Mouse (Mus musculus): Measurements from ENCODE around the gene Sgsm1. TPM values are rescaled to one million over a fixed set of nuclear protein-coding genes. Genes with fewer than 3 reads are reported as not detected.

Sgsm1 gene
- polyA plus RNA-seq, 3 experiments from 2014 or later: not detected

DNA sequence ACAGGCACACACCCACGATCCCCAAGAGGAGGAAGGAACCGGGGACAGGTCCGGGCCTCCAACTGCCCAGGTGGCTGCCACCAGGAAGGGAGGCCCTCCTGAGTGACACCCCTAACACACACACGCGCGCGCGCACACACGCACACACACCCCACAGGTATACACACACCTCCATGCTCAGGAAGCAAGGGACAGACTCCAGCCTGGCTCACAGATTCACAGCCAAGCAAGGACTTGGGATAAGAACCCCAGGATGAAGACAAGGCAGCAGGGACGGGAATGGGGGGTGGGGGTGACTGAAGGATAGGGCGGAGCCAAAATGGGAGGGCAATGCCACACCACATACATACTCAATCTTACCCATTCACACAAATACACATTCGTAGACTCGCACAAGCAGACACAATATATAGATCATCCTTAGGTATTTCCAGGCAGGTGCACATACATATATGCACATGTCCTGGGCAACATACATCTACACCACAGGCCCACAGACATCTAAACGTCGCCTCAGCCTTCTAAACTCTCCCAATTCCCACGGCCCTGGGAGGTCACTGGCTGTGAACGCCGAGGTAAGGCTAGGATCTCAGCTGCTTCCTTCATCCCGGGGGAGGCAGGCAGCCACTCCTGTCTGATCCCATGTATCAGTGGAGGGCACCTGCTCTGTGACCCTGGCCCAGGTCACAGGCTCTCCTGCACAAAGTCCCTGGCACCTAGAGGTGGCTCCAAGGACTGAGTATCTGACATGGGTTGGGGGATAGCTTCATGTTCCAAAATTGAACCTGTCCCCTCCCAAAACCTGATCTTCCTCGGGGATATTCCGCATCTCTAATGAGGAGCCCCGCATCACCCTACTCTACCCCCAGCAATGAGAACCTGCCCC lies 852 bp downstream of the Sgsm1 start:
- ATAC-seq: no peak

DNA sequence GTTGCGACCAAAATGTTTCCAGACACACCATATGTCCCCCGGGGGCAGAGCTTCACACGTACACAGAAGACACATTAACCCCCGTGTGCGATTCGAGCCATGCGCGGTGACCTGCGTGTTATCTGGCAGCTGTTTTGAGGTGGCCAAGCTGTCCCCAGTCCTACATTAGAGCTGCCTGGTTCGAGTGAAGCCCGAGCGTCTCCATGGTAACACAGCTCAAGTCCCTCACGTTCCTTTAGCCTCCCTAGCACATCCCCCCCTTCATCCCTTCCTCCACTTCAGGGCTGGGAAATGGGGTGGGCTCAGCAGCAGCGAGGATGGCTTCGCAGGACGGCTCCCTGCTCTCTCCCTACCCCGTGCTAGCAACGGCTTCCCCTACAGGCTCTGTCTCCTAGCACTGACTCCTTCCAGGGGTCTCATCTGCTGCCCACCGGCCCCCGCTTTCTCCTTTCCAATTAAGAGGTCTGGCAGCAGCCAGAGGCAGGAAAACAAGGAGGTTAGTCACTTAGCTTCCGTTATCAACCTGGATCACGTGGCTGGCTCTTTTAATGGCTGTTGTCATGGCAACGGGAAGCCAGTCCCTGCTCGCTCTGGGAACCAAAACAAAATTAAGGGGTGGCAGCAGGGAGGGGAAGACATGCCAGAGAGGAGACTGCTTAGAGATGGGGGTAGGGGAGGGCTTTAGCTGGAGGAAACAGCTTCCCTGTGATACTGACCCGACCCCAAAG lies 3.7 kb downstream of the Sgsm1 start:
- no peak for ATAC-seq

DNA sequence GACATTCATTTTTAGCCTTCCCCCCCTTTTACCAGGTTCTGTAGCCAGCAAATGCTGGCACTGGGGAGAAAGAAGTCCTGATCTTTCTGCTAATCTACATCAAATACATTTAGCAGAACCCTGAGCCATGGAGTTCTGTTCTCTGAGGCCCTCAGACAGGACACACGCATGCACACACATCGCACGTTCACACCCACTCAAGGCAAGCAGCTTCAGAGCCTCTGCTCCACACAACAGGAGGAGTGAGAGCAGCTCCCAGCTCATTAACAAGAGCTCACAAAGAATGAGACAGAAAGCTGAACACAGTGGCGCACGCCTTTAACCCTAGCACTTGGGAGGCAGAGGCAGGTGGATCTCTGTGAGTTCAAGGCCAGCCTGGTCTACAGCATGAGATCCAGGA lies 6.1 kb downstream of the Sgsm1 start:
- no peak for ATAC-seq

DNA sequence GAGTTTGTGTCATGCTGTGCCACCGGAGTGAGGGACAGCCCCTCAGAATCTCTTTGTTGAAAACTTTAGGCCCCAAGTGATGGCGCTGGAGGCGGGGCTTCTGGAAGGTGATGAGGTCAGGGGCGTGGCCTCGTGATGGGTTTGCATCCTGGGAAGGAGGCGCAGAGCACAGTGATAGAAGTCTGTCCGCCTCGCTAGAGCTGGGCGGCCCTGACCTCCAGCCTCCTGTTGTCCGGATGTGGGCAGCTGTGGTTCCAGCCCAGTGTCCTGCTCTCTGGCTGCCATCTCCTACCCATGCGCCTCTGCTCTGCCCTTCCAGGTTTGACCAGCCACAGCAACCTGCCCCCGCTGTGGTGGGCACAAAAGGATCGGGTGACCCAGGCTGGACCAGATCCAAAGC lies 8.7 kb downstream of the Sgsm1 start:
- ATAC-seq: no peak

DNA sequence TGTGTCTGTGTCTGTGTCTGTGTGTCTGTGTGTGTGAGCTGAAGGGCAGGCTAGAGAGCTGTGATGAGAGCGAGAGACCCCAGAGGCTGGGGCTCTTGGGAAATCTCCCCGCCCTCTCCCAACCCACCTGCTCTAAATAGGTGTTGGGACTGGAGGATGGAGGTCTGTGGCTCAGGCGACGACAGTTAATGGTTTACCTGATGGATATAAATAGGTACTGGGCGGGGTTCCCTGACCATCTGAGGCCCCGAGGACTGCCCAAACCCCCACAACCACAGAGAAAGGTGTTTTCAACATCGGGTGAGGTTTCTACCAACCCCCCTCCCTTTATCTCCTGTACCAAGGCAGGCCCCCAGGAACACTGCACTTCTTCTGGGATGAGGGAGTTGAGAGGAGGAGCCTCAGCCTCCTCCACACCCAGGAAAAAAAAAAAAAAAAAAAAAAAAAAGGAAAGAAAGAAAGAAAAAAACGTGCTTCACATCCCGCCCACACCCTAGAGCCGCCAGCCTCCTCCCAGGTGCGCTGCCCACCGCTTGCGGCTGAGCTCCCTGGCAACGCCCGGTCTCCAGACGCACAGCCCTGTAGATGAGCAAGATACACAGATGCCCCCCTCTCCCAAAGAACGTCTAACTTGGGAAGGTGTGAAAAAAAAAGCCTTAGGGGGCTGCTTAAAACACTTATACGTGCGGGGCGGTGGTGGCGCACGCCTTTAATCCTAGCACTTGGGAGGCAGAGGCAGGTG lies 10.3 kb downstream of the Sgsm1 start:
- no peak for ATAC-seq

DNA sequence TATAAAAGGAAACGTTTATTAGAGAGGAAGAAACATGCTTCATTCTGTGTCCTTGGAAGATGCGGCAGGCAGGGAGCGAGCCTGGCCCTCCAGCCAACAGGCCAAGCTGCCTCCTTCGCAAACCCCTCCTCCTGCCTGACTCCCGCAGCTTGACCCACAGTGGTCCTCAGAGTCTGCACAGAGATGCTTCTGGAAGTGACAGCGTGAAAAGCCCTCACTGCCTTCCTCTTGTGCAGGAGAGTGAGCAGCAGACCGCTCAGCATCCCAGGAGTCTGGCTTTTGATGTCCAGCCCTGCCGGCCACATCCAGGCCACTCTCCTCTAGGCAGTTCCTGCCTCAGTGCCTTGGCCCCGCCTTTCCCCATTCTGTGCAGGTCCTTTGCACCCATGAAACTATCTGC lies 11.2 kb downstream of the Sgsm1 start:
- ATAC-seq: no peak

DNA sequence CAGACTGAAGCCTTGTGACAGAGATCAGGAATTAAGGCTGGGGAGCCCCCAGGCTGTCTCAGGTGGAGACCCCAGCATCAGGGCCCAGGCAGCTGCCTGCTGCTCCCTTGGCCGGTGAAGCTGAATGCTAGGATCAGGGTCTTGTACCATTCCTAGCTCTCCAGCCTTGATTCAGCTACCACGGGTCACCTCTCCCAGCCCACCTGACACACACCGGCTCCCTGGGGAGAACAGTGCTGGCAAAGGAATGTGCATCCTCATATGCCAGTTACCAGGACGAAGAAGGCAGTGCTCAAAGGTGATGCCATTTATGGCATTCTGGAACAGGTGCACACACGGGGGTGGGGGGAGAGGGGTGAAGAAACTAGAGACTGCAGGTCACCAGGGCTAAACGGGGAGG lies 11.8 kb downstream of the Sgsm1 start:
- ATAC-seq: no peak

DNA sequence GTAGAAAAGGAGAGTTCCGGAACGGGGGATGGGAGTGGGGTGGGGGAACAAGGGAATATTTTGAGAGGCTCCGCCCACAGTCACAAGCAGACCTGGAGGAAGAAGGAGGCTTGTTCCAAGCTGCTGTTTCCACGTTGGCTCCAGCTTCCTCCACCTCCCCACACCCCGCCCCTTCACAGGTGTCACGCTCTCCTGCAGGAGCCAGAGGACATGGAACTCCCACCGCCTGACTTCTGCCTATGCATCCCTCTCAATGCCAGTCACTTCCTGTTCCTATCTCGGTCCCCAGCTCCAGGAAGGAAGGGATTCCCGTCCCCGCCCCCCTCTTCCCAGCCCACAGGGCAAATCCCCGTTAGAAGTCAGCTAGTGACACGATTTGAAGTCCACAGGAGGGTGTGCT lies 12.5 kb downstream of the Sgsm1 start:
- ATAC-seq: no peak

DNA sequence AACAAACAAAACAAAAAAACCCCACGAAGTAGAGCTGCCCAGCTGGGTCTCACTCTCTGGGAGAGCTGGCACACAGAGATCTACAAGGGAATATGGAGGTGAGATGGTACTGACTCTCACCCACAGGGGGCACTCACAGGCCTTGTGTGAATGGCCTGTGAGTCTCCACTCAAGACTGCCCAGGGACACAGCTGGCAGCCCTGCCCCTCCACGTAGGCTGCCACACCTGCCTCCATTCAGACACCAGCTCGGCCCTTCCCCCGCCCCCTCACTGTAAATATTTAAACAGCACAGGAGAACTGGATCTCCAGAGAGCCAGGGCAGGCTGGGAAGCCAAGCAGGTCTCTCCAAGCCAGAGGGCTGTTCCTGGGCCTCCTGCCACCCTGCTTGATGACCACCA lies 14.8 kb downstream of the Sgsm1 start:
- ATAC-seq: no peak

DNA sequence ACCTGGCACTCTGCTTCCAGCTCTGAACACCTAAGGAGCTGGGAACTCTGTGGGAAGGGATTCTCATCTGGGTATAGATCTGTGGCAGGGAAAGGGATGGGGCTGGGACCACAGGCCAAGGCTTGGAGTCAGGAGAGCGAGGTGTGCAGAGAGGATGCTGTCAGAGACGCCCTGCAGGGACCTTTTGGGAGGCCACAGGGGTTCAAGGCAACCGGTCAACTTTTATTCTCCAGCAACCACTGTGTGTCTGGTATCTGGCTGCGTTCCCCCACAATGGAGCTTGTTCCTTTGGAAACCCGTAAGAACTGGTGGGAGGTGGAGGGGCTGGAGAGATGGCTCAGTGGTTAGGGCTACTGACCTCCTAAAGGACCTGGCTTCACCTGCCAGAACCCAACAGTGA lies 16.0 kb downstream of the Sgsm1 start:
- no peak for ATAC-seq

DNA sequence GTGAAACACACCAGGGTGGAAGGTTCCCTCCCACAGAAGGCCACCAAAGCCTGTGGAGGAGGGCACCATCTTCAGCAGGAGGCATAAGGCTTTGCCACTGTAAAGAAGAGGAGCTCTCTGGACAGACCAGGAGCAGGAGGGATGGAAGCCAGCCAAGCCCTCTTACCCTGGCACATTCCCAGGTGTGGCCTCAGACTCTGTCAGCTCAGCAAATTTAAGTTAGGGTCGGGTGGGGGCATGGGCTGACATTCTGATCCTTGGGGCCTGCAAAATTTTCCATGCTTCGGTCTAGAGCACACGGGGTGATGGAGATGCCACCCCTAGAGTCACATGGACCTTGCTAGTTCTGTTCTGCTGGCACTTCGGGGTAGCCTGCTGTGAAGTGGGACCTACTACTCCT lies 17.1 kb downstream of the Sgsm1 start:
- ATAC-seq: no peak

DNA sequence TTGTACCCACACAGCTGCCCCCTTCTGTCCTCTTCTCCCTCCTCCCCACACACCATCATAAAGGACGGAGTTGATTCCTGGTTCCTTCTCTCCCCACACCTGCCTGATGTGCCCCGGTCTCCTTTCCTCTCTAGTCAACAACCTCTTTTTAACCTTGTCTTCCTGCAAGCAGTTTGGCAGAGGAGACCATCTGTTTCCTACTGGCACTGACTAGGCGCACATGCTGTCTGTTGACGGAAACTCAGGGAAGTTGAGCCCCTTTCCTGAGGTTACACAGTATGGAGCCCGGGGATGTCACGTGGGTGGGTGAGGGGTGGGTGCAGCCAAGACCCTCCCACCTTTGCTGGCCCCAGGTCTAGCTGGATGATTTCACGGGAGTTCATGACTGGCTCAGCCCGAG lies 17.8 kb downstream of the Sgsm1 start:
- no peak for ATAC-seq

DNA sequence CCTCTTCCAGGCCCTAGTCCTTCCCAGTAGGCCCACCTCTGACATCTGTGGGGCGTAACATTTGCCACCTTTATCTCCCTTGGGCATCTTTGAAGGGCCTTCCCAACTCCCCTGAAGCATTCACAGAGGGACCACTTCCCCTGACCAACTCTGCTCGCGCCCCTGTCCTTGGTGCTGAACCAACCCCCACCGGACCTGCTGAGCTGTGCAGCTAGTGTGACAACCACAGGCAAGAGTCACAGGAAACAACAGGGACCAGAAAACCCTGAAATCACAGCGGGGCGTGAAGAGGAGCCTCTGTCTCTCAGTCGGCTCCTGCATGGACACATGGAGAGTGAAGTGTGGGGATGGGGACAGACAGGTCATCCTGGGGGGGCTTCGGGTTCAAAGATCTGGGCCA lies 18.4 kb downstream of the Sgsm1 start:
- ATAC-seq: no peak

DNA sequence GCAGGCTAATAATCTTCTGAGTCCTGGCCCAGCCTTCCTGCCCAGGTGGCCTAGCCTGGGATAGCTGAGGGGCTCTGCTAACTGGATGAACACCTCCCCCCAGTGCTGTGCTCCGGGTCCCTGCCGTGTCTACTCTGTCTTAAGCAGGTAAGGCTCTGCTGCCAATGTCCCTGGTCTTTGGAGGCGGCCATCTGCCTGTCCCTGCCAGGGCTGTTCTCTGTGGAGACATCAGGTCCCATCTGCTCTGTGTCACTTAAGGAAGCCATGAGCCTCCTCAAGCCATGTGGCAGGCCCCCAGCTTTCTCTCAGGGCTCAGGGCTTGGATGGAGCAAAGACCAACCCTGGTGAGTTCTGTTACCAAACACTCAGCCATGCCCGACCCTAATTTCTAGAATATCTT lies 19.5 kb downstream of the Sgsm1 start:
- ATAC-seq: no peak

DNA sequence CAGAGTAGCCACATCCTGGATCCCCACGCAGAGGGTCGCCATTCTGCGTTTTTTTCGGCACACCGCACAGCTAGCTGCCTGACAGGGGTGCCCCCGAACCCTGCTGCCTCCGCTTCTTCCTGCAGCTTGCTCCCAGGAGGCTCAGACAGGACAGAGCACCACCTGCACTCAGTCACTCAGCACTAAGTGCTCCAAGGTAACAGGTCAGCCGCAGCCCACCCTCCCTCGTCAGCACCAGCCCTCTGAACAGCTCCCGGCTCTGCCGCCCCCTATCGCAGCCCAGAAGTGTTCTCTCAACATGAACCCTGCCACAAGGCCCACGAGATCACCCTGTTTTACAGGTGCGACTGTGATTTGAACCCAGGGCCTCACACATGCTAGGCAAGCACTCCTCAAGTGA lies 20.4 kb downstream of the Sgsm1 start:
- no peak for ATAC-seq

DNA sequence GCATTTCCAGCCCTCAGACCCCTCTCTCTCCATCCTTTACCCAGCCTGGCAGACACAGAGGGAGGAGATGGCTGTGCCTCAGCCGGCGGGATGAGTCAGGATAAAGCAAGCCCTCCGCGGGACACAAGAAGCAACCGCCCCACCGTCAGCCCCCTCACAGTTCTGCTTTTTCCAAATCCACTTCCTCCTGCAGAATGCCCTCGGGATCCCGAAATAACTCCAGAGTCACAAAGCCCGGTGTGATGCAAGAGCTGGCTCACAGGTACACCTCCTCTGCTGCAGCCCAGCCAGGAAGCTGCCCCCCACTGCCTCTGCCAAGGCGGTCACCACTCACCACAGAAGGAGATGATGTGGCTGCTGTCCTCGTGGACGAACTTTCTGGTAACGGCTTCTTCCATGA lies 22.1 kb downstream of the Sgsm1 start:
- no peak for ATAC-seq

DNA sequence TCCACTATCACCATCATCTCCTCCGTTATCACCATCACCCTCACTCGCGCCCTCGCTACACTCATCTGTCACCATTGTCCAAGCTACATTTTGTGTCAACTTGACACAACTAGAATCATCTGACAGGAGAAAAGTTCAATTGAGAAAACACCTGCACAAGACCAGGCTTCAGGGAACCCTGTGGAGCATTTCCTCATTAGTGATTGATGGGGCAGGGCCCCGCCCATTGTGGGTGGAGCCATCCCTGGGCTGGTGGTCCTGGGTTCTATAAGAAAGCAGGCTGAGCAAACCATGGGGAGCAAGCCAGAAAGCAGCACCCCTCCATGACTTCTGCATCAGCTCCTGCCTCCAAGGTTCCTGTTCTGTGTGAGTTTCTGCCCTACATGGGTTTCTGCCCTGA lies 22.8 kb downstream of the Sgsm1 start:
- ATAC-seq: no peak

DNA sequence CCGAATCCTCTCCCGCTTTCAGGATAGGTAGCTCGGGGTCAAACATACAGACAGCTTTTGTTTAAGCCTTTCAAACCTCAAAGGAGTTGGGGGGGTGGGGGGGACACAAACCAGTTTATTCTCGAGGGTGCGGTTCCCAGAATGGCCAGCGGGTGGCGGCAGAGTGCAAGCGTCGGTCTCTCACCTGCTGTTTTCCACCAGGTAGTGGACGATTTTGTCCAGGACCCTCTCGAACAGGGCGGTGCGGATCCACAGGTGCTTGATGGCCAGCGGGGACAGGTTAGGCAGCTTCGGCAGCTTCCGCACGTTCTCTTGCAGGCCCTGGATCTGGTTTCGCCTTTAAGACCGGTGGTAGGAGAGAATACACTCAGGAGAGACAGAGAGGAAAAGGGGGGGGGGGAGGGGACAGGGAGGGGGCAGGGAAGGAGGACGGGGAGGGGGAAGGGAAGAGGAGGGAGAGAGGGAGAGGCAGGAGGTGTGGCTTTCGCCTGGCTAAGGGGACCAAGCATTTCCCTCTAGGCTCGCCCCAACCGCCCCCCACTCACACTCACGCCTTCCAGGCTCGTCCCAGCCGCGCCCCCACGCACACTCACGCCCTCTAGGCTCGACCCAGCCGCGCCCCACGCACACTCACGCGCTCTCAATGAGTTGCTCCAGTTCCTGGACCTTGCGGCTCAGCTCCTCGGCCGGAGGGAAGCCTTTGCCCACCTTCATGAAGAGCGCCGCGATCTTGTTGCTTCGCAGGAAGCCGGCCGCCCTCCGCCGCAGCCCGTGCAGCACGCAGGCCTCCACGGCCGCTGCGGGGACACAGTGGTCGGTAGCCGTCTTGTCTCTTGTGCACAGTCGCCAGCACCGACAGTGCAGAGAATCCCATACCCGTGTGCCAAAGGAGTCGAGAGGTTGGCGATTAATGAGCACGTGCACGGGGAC lies 23.7 kb downstream of the Sgsm1 start:
- ATAC-seq: no peak

DNA sequence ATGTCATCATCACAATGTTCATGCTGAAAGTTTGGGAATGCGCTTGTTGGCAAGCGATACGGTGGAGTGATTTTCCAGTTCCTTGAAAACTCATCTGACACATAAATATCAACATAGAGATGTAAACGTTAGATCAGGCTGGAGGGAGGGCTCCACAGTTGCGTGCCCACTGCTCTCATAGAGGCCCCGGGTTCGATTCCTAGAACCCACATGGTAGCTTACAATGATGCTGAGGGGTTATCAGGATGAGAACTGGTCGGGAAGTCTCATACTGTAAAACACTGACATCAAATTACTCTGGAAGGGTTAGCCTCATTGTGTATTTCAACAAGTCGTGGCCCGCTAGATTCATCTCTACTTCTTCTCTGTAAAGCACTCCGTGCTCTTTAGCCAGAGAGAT lies 24.5 kb downstream of the Sgsm1 start:
- ATAC-seq: no peak

DNA sequence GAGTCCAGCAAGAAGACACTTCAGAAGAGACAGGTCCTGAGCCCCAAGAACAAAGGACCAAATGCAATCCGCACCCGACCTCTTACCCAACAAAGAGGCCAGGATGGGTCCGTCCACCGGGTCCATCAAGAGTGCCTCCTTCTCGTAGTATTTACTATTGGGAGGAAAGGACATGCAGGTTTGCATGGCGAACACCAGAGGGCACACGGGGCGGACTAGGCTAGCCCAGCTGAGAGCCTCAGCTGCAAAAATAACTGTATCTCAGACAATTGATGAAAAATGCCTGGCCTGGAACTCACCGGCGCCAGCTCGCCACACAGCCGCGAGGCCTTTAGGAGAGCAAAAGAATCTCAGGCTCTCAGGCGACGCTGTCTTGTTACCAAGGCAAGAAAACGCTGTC lies 25.0 kb downstream of the Sgsm1 start:
- ATAC-seq: no peak

DNA sequence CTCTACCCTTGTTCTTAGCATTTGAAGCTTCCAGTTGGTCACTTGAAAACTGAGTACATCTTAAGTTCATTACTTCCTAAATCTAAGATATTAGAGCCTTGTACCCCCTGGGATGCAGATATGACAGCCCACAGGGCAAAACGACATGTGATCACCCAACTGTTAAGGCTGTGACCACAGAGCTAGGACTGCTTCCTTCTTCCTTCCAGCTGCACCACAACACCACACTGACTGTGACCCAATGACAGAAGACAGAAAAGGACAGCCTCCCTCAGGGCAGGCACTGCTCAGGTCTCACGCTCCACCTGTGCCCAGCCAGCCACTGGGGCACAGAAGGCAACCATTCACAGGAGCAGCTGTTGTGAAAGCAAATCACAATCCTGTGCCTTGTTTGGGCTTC lies 26.9 kb downstream of the Sgsm1 start:
- ATAC-seq: no peak

DNA sequence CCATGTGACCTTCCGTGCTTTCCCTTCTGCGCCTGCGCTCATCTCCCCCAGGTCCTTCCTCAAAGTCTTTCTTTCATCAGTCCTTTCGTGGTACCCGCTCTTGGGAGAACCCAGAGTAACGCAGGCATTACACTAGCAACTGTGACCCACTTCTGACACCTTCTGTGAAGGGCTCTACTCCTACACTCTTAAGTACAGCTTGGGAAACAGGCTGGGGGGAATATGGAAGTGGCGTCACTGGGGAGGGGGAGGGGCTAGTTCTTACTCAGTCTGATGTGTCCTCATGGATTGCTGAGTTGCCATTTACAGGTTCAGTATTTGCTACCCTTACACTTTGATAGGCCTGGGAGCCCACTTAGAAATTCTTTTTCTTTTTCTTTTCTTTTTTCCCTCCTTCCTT lies 29.0 kb downstream of the Sgsm1 start:
- ATAC-seq: no peak

Measured in inflammation-experienced regulatory T-cells, adult 6 months (primary cell).